Mouse (Mus musculus): ENCODE measurements around the gene Gm49378. TPM values are rescaled to one million over a fixed set of nuclear protein-coding genes. Genes with fewer than 3 reads are reported as not detected.

The Gm49378 gene
- polyA plus RNA-seq, 2 experiments = 3.7 to 6.8 TPM

GRCm38 (mm10) chr14:55642679-55643059 lies 5.0 kb upstream of the Gm49378 start:
- 19% methylated on average over 8 of the region's 8 CpGs for WGBS
- Histone ChIP-seq H3K27ac (replicated peaks; ENCODE audit: low read depth, low read length) (peak overlapping the region; percentile 97), H3K4me1 (ENCODE audit: control insufficient read depth, insufficient read depth, low read length) (peaks cover 13% of the 10 kb centered on the region), H3K4me2 (replicated peaks; ENCODE audit: low read depth, low read length, severe bottlenecking) (peak overlapping the region; percentile 81), H3K4me3 (replicated peaks; ENCODE audit: low read length) (peak overlapping the region; percentile 77), H3K9ac (ENCODE audit: low read depth, low read length, severe bottlenecking) (peak overlapping the region; percentile 91), H3K27me3 (ENCODE audit: control insufficient read depth, insufficient read depth, low read length) (no peaks in the 10 kb centered on the region), H3K36me3 (ENCODE audit: control insufficient read depth, insufficient read depth, low read length) (peaks cover 46% of the 10 kb centered on the region), H3K9me3 (ENCODE audit: control insufficient read depth, low read length) (no peaks in the 10 kb centered on the region)
- ATAC-seq (ENCODE audit: low FRiP score, low read depth) (0 out of 2 replicates have a peak, but pooled peaks have one; percentile 2), DNase-seq (ENCODE audit: low spot score) (no peak)
- TF ChIP-seq POLR2A (IDR thresholded peaks at IDR 0.05; ENCODE audit: borderline replicate concordance, extremely low read depth, insufficient read depth, insufficient read length) = no peak

GRCm38 (mm10) chr14:55641291-55641690 lies 3.6 kb upstream of the Gm49378 start:
- 98% methylated on average over 13 of the region's 13 CpGs for WGBS
- DNase-seq (ENCODE audit: low spot score) = no peak
- no peak overlapping the region for H3K9ac ChIP-seq (ENCODE audit: low read depth, low read length, severe bottlenecking)

GRCm38 (mm10) chr14:55640816-55641215 lies 3.1 kb upstream of the Gm49378 start:
- Histone ChIP-seq H3K27ac (replicated peaks; ENCODE audit: low read depth, low read length) (no peak overlapping the region), H3K36me3 (ENCODE audit: control insufficient read depth, insufficient read depth, low read length) (peaks cover 47% of the 10 kb centered on the region), H3K4me2 (replicated peaks; ENCODE audit: low read depth, low read length, severe bottlenecking) (no peak overlapping the region), H3K27me3 (ENCODE audit: control insufficient read depth, insufficient read depth, low read length) (no peaks in the 10 kb centered on the region), H3K9me3 (ENCODE audit: control insufficient read depth, low read length) (no peaks in the 10 kb centered on the region), H3K4me3 (replicated peaks; ENCODE audit: low read length) (no peak overlapping the region), H3K9ac (ENCODE audit: low read depth, low read length, severe bottlenecking) (no peak overlapping the region), H3K4me1 (ENCODE audit: control insufficient read depth, insufficient read depth, low read length) (peaks cover 13% of the 10 kb centered on the region)
- WGBS = 94% methylated on average over 14 of the region's 14 CpGs
- ATAC-seq (ENCODE audit: low FRiP score, low read depth) (no peak), DNase-seq (ENCODE audit: low spot score) (no peak)
- no peak for TF ChIP-seq POLR2A (IDR thresholded peaks at IDR 0.05; ENCODE audit: borderline replicate concordance, extremely low read depth, insufficient read depth, insufficient read length)

More at GRCm38 (mm10) chr14:55641291-55641690, 3.6 kb upstream of the Gm49378 start:
- no peaks in the 10 kb centered on the region for H3K9me3 ChIP-seq (ENCODE audit: control insufficient read depth, low read length)
- no peak for ATAC-seq (ENCODE audit: low FRiP score, low read depth)
- no peak overlapping the region for H3K4me3 ChIP-seq (replicated peaks; ENCODE audit: low read length)
- no peak for TF ChIP-seq POLR2A (IDR thresholded peaks at IDR 0.05; ENCODE audit: borderline replicate concordance, extremely low read depth, insufficient read depth, insufficient read length)
- peaks cover 48% of the 10 kb centered on the region for H3K36me3 ChIP-seq (ENCODE audit: control insufficient read depth, insufficient read depth, low read length)
- H3K4me2 ChIP-seq (replicated peaks; ENCODE audit: low read depth, low read length, severe bottlenecking) = no peak overlapping the region
- no peak overlapping the region for H3K27ac ChIP-seq (replicated peaks; ENCODE audit: low read depth, low read length)
- peaks cover 13% of the 10 kb centered on the region for H3K4me1 ChIP-seq (ENCODE audit: control insufficient read depth, insufficient read depth, low read length)
- H3K27me3 ChIP-seq (ENCODE audit: control insufficient read depth, insufficient read depth, low read length) = no peaks in the 10 kb centered on the region

GRCm38 (mm10) chr14:55635523-55636007 lies 2.1 kb downstream of the Gm49378 start, which contains the start of gene Ipo4:
Gene Ipo4 (minus strand): TSS chr14:55635957.
- Histone ChIP-seq H3K4me1 (ENCODE audit: control insufficient read depth, insufficient read depth, low read length) (peaks cover 3% of the 10 kb centered on the region; the same call in 1 of the 2 replicates), H3K27me3 (ENCODE audit: control insufficient read depth, insufficient read depth, low read length) (no peaks in the 10 kb centered on the region), H3K27ac (replicated peaks; ENCODE audit: low read depth, low read length) (peak within 1 kb of the TSS; percentile 67), H3K36me3 (ENCODE audit: control insufficient read depth, insufficient read depth, low read length) (peaks cover 75% of the 10 kb centered on the region), H3K4me2 (replicated peaks; ENCODE audit: low read depth, low read length, severe bottlenecking) (peak within 1 kb of the TSS; percentile 88), H3K4me3 (replicated peaks; ENCODE audit: low read length) (peak within 1 kb of the TSS; percentile 77), H3K9me3 (ENCODE audit: control insufficient read depth, low read length) (no peaks in the 10 kb centered on the region), H3K9ac (ENCODE audit: low read depth, low read length, severe bottlenecking) (peak within 1 kb of the TSS; percentile 76)
- WGBS = 2% methylated on average over 28 of the region's 33 CpGs
- no peak for TF ChIP-seq POLR2A (IDR thresholded peaks at IDR 0.05; ENCODE audit: borderline replicate concordance, extremely low read depth, insufficient read depth, insufficient read length)
- DNase-seq (ENCODE audit: low spot score) (peak; percentile 94), ATAC-seq (ENCODE audit: low FRiP score, low read depth) (peak; percentile 87)

DNA sequence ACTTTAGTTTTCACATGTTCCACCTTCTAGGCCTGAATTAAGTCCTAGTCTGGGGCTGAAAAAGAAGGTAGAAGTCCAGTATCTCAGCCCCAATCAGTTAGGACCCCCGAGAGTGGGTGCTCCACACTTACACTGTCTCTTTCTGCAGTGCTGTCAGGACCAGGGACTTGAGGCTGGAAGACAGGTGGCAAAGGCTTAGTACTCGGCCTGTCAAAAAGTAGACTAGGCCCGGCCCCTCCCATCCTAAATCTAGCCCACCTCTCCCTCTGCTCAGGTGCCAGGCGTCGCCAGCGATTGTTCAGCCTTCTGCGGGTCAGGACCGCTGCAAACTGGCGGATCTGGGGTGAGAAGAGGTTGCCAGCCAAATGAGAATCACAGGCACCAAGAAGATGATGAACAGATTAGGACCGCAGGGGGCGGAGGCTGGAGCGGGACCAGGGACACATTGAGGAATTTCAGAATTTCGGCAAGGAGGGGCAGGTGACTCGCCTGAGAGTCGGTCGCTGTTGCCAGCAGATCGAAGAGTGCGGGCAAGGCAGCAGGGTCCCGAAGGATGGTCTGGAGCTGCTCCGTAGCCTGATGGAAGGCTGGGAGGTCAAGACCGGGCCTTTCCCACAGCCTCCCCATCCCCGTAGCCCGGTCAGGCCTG lies 2.7 kb downstream of the Gm49378 start:
- peak overlapping the region; percentile 77 for H3K4me3 ChIP-seq (replicated peaks; ENCODE audit: low read length)
- 0 out of 2 replicates have a peak, but pooled peaks have one; percentile 15 for TF ChIP-seq POLR2A (IDR thresholded peaks at IDR 0.05; ENCODE audit: borderline replicate concordance, extremely low read depth, insufficient read depth, insufficient read length)
- no peaks in the 10 kb centered on the region for H3K27me3 ChIP-seq (ENCODE audit: control insufficient read depth, insufficient read depth, low read length)
- H3K9ac ChIP-seq (ENCODE audit: low read depth, low read length, severe bottlenecking) = peak overlapping the region; percentile 76
- 5% methylated on average over 23 of the region's 23 CpGs for WGBS
- peak overlapping the region; percentile 67 for H3K27ac ChIP-seq (replicated peaks; ENCODE audit: low read depth, low read length)
- H3K36me3 ChIP-seq (ENCODE audit: control insufficient read depth, insufficient read depth, low read length) = peaks cover 75% of the 10 kb centered on the region
- DNase-seq (ENCODE audit: low spot score) = no peak
- H3K4me1 ChIP-seq (ENCODE audit: control insufficient read depth, insufficient read depth, low read length) = peaks cover 3% of the 10 kb centered on the region; the same call in 1 of the 2 replicates
- no peaks in the 10 kb centered on the region for H3K9me3 ChIP-seq (ENCODE audit: control insufficient read depth, low read length)
- peak overlapping the region; percentile 88 for H3K4me2 ChIP-seq (replicated peaks; ENCODE audit: low read depth, low read length, severe bottlenecking)
- peak; percentile 45 for ATAC-seq (ENCODE audit: low FRiP score, low read depth)
